Mouse (Mus musculus): ENCODE measurements around the gene Rad1.
"Not testable (repeated sequence)": the region's sequence is repeated elsewhere in the genome, so short reads cannot be mapped to it uniquely, and the experiment has no call there.

The Rad1 gene

GRCm38 (mm10) chr15:10485484-10486364, at the start of gene Rad1, which contains the start of gene Brix1:
Gene Rad1 (plus strand): TSS chr15:10486018.
Gene Brix1 (minus strand): TSS chr15:10485947.
- DNase-seq = peak; percentile 92

GRCm38 (mm10) chr15:10436893-10437292, 48.9 kb upstream of the Rad1 start:
- DNase-seq = no peak

DNA sequence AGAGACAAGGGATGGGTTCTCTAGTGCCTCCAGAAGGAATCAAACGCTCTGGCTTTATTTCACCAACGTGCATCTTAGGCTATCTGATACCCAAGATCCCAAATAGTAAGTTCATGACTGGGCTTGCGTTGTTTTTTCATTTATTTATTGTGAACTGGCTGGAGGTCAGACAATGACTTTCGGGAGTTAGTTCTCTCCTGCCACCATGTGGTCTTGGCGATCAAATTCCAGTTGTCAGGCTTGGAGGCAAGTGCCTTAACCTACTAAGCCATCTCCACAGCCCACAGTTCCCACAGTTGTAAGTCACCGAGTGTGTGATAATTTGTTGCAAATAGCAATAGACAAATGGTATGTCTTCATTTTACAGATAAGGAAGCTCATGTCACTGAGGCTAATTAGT, 45.9 kb upstream of the Rad1 start:
- no peak for DNase-seq

GRCm38 (mm10) chr15:10441493-10441892, 44.3 kb upstream of the Rad1 start:
- DNase-seq = no peak

DNA sequence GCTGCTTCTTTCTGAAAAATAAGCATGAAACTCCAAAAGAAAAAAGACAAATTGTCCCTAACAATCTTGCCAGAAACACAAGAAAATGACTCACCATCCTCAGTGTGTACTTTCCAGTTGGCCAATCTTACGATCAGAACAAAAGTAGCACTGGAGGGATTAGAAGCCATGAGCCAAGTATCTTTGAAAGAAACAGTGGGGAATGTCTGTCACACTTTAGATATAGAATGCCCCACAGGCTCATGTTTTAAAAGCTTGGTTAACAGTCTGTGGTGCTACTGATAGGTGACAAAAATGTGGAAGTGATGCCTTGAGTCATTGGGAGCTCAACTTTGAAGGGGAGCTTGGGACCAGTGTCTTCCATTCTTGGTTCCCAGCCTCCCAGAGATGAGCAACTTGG, 43.5 kb upstream of the Rad1 start:
- DNase-seq = no peak

DNA sequence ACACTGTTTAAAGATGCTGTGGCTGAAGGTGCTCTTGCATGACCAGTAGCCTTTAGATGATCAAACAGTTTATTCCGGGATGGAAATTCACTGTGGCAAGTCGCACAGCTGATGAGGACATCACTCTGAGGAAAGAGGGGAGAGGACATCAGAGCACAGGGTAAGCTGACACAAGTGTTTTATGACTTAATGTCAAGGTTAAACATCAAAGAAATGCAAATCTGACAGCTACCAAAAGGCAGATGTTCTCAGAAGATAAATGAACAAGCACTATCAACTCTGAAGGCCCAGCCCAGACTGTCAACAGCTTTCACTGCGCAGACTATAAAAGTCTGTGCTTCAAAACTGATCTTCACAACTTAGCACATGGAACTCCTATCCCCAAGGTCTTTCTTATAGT, 38.7 kb upstream of the Rad1 start:
- DNase-seq = no peak

- no peak for DNase-seq
These were observed 24.8 kb upstream of the Rad1 start for GRCm38 (mm10) chr15:10460986-10461385.

DNA sequence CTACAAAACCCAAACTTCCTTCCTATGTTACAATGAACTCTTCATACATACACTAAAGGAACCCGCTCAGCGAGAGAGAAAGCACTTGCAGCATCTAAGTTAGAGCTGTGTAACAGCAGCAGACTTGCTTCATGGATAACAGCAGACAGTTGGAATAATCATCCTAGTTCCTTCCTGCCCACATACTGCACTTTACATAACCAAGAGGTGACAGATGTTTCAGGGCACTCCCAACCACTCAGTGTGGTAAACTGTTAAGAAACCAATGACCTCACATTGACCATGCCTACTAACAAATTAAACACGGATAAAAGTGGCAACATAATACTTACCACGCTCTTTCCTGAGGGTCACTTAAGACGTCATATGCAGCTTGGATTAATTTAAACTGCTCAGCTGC, 22.3 kb upstream of the Rad1 start:
- DNase-seq = no peak

- DNase-seq = no peak
These were observed 21.1 kb upstream of the Rad1 start for GRCm38 (mm10) chr15:10464678-10465077.

DNA sequence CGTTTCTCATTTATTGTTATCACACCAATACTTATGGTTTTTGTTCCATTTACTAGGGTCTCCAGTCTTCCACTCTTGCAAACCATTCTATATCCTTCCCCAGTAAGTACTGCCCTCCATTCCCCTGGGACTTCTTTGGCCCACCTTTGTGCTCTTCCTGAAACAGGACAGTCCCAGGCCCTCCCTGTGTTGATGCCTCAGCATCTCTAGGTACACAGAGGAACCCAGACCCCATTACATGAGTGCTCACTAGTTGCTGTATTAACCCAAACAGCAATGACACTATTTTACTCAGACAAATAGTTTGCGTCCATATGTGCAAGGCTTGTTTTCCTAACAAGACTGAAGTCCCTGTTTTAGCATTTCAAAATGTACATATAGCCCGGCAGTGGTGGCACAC, 17.1 kb upstream of the Rad1 start:
- no peak for DNase-seq

- no peak for DNase-seq
These were observed 16.1 kb upstream of the Rad1 start for GRCm38 (mm10) chr15:10469641-10470150.

GRCm38 (mm10) chr15:10470151-10470831, 15.5 kb upstream of the Rad1 start, which contains the start of gene Dnajc21:
Gene Dnajc21 (minus strand): TSS chr15:10470516.
- peak; percentile 94 for DNase-seq

GRCm38 (mm10) chr15:10470941-10471340, 14.9 kb upstream of the Rad1 start:
- no peak for DNase-seq

DNA sequence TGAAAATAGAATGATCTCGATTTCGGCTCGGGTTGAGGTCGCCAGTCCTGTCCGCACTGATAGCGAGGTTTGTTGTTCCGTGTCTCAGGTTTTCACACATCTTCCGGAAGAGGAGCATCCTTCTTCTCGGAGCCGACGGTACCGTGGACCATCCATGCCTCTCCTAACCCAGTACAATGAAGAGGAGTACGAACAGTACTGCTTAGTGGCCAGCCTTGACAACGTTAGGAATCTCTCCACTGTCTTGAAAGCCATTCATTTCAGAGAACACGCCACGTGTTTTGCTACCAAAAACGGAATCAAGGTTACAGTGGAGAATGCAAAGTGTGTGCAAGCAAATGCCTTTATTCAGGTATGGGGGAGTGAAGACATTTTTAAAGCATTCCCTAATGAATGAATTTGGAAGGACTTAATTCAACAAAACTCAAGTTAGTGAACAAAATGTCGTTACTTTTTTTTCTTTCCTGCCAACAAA, 584 bp downstream of the Rad1 start:
- DNase-seq = no peak

GRCm38 (mm10) chr15:10487246-10487645, 1.4 kb downstream of the Rad1 start:
- DNase-seq = no peak

- no peak for DNase-seq
These were observed 4.3 kb downstream of the Rad1 start for GRCm38 (mm10) chr15:10490101-10490500.

GRCm38 (mm10) chr15:10495944-10496343, 10.1 kb downstream of the Rad1 start:
- DNase-seq = no peak

GRCm38 (mm10) chr15:10496696-10497095, 10.9 kb downstream of the Rad1 start:
- DNase-seq = not testable (repeated sequence)

DNA sequence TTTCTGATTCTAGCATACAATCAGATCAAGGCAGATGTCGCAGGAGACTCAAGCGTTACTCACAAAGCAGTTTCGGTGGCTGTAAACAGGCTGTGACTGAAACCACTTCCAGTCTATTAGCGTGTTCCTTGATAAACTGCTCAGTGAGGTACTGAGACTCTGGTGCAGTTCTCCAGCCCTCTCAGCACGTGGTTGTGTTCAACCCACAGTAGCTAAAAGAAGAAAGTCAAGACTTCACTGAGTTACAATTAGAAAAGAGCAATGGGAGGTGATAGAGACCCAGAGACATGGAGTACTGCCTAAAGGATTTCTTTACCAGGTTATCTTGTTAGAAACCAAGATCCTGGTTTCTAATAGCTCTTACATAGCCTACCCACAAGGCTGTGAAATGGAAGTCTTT, 13.8 kb downstream of the Rad1 start:
- no peak for DNase-seq

DNA sequence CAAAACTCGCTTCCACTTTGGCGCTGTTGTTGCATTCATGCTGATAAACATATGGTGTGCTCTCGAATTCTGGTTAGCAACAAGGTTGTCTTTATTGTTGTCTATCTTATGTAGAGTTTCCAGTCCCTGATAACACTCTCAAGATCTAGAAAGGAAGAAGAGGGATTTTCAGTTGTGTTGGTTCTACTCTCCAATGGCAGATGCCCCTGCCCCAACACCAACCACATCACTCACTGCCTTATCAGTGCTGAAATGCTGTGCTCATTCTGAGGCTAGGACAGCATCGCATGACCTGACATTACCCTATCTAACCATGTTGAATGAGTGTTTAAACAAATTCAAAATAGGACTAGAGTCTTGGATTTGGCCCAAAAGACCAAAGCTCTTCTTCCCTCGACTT, 14.2 kb downstream of the Rad1 start:
- DNase-seq = no peak

- peak; percentile 45 for DNase-seq
These were observed 15.3 kb downstream of the Rad1 start for GRCm38 (mm10) chr15:10500838-10501719.

DNA sequence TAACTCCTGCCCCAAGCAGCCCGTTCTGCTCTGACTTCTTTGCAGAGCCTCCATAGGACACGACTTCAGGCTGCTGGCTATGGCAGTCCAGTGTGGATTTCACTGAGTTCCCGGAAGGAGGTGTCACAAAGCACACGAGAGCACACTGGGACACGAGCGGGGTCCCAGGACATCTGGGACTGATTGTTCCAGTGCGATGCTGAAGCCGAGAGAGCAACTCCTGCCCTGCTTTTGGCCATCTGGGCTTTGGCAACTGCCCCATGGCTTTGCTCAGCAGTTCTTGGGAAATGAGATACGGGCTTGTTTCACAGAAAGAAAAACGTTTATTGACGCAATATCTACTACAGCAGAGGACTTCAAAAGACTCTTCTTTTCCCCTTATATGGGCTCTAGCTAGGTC, 20.3 kb downstream of the Rad1 start:
- no peak for DNase-seq

DNA sequence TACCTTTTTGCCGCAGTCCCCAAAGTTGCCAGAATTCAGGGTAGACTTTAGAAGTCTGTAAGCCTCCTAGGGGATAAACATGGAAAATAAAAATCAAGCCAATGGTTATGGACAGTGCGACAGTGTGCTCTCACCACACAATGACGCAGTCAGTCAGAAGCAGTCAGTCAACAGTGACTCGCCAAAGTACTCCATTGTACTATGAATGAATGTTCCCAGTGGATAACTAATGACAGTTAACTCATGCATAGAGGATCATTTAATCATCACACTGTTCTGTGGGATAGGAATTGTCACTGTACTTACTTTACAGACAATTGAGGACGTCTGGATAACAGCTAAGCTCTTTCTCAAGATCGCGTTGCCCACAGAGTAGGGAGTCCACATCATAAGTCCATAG, 29.3 kb downstream of the Rad1 start:
- DNase-seq = no peak
